Mouse (Mus musculus) testis, adult 2 months (tissue): ENCODE data around the gene Rbfox3.

ENCODE experiments used
- CTCF ChIP-seq: fragments of 200-500 bp; IDR thresholded peaks from 2 replicates; pipeline ENCODE4 v1.5.1; 2012; ENCODE audit warnings: low read depth, mild to moderate bottlenecking, inconsistent platforms, low read length, moderate library complexity; ENCODE audit not compliant: control insufficient read depth, insufficient read depth, insufficient replicate concordance
- POLR2A ChIP-seq: fragments of 200-500 bp; IDR thresholded peaks from 2 replicates; pipeline ENCODE4 v1.6.1; 2012; ENCODE audit warnings: low read depth, mild to moderate bottlenecking, inconsistent platforms, low read length, moderate library complexity; ENCODE audit not compliant: control insufficient read depth

DNA sequence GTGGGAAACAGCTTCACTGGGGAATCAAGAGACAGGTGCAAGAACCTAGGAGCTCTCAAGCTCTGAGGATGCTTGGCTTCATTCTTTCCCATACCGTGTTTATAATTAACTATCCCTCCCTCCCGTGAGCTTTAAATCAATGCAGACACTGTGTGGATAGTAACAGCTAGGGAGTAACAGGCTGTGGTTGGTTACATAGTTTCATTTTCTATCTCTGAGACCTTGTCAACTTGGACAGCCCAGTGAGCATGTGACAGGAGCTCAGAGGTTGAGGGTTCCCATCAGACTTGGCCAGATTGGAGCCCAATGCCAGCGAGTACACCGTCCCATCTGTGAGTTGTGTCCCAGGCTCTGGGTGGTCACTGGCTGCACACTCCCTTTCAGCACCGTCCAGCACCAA, 201.4 kb downstream of the Rbfox3 start:
- TF ChIP-seq CTCF (no peak), POLR2A (no peak)
